Mouse (Mus musculus): ENCODE measurements at regions not wholly inside any gene's neighbourhood (a gene's known extent, or its start where the extent isn't known, plus 50 kb on each side); places are given as distances from the start of the nearest gene placed in this dataset.
A peak's percentile ranks its signal among the peaks of the same experiment; 100 is the strongest.
"Not testable (repeated sequence)": the region's sequence is repeated elsewhere in the genome, so short reads cannot be mapped to it uniquely, and the experiment has no call there.

DNA sequence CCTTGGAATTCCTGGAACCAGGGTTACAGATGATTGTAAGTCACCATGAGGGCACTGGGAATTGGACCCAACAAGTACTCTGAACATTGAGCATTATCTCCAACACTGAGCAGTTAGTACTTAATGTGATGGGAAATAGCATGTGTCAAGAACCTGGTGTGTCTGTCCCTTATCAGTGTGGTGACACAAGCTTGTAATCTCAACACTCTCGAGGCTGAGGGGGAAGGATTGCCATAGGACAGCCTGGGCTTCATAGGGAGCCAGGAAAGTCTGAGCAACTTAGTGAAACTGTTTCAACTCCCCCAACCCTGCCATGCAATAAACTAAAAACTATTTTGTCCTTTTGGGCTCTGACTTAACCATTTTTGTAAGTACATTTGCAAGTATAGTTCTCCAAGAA is 100.0 kb downstream of the Wdr20rt start:
- DNase-seq (ENCODE audit: low spot score) = no peak

DNA sequence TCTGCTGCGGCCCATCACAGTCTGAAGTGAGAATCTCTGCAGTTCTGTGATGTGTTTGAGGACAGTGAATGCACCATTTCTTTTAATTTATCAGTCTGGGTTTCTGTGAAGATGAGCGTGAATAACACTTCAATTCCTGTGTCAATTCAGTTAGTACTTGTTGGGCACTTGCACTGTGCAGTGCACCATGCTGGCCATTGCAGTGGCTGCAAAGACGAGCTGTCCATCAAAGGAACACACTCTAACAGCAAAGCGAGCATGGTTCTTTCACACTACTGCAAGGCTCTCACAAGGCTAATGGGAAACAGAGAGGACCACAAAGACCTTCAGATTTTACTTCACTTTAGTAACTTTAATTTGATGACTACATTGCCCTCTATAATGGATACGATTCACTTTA is 103.2 kb downstream of the Wdr20rt start:
- DNase-seq (ENCODE audit: low spot score) = no peak

DNA sequence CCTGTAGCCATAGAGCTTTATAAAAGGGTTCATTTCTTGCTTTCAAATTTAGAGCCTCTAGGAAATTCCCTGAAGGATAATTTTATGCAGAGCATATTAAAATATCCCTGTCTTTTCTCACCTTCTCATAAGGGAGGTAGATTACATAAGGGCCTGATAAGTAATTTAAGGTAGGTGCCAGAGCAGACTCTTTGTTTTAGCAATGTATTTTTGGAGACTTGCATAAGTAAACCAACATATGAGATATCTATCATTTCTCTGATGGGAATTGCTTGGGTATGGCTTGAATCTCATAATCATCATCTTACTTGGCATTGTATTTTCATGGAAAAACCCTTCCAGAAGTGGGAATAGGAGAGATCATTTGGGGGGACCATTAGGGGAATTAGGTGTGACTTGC is 104.4 kb downstream of the Wdr20rt start:
- DNase-seq (ENCODE audit: low spot score) = no peak

DNA sequence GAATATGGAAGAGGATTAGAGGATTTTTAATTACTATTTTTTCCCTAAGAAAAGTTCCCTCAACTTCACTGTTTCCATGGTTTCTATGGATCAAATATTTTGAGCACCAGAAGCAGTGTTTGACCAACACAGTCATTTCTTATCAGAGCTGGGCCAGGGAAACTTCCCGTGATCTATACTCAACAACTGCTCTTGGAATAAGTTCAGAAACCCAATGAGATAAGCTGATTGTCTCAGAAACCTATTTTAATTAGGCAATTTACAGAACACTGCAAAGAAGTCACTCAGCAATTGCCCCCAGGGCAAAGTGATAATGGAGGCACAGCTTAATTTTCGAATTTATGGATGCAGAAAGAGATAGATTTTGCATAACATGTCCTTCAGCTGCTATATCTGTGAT is 114.7 kb downstream of the Wdr20rt start:
- no peak for DNase-seq (ENCODE audit: low spot score)

DNA sequence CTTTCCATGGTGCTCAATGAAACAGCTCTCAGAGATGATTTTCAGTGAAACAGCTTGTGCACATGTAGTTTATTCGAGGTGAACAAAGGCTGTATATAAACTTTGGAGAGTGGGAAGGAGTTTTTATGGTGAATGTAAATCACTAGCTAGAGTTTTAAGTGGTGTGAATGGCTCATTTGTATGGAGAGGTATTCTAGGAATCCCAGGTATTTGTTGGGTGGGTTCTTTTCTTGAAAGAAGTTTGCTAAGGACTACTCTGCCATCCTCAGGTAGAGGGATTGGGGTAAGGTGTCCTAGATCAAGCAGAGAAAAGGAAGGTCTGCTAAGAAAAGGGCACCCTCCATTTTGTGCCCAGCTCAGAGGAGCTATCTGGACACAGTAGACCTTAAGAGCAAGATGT is 121.9 kb downstream of the Wdr20rt start:
- no peak for DNase-seq (ENCODE audit: low spot score)

DNA sequence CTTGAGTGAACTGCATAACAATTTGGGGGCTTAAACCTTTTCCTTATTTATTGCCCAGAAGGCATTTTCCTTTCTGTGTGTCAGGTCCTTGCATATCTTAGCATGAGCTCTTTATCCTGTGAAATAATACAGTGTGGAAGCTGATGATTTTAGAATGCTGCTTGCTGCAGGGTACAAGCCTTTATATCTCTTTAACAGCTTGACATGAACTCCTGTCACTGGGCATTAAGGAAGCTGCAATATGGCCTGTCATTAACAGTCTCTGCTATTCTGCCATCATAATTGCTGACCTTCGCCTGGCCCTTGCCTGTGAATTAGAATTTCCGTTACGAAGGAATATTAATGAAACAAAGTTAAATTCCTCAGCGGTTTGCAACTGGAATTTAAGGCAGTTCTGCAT is 124.2 kb downstream of the Wdr20rt start:
- DNase-seq (ENCODE audit: low spot score) = no peak

DNA sequence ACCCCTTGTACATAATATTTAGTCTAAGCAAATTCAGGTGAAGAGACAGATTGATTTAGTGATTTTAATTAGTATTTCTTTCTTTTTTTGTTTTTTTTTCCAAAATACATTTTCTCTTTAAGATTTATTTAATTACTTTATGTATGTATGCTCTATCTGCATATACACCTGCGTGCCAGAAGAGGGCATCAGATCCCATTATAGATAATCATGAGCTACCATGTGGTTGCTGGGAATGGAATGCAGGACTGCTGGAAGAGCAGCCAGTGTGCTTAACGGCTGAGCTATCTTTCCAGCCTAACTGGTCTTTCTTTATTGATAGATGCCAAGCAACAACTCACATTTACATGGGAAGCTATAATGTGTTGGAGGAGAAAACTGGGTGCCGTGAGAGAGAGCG is 138.9 kb downstream of the Wdr20rt start:
- peak; percentile 23 for DNase-seq (ENCODE audit: low spot score)

DNA sequence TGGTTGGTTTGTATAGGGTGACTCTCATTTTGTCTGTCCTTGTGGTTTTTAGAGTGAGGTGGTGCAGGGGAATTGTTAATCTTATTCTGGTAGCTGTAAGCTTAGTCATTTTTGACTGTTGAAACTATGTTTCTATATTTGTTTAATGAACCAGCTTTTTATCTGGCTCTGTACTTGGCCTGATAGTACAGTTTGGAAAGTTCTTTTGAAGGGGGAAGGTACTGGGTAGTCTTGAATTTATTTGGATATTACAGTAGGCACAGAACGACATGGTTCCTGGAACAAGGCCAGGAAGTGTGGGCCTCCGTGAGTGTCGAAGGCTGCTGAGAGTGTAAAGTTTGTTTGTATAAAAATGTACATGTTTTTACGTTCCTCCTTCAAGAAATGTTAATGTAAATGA is 142.0 kb downstream of the Wdr20rt start:
- no peak for DNase-seq (ENCODE audit: low spot score)

DNA sequence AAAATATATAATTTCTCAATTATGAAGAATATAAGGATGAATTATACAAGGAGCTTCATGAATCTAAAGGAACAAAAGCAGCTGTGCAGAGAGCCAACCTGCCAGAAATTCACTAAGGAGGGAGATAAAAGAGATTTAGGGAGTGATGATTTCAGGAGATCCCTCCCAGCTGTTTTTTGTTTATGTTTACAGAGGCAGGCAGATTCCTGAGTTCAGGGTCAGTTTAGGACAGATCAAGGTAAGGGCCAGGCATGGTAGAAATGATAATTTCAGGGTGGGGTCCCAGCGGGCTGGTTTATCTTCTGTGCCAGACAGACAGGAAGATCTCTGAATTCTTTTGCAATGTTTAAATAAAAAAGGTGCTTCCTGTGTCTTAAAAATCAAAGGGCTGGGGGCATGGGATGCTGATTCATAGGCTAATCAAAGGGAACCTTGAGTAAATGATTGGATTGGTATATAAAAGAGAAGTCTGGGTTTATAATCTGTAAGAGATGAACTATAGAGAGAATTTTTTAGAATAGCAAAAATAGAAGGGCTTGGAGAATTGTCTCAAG is 142.6 kb downstream of the Wdr20rt start:
- no peak for DNase-seq (ENCODE audit: low spot score)

DNA sequence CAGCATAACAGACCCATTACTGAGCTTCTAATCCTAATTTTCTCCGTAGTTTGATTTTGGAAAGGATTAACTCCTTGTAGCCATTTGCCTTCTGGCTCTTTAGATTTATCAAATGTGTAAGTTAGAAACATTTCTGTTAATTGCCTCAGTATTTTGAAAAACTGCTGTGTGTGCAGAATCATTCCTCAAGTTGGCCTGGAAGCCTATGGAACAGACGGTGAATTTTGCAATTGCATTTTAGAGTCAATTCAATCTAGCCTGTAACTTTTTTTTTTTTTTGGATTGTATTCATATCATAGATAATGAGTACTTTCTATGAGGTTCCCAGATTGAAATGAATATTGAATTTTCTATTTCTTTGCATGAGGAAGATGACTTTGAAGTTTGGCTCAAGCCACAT is 146.3 kb downstream of the Wdr20rt start:
- DNase-seq (ENCODE audit: low spot score) = no peak

DNA sequence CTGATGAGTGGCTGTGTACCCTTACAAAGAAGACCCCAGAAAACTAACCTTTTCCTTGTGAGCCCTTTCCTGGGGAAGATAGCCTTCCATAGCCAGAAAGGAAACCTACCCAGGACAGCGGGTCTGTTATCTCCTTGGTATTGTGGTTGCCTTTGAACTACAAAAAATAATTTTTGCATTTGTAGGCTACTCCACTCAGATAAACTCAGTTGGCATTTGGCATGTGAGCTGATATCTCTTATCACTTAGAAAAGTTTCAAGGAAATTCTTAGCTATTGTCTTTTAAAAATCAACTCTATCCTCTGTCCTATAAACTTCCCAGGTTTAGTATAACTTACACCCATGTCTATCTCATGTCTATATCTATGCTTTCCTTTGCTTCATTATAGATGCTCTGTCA is 154.0 kb downstream of the Wdr20rt start:
- DNase-seq (ENCODE audit: low spot score) = no peak

DNA sequence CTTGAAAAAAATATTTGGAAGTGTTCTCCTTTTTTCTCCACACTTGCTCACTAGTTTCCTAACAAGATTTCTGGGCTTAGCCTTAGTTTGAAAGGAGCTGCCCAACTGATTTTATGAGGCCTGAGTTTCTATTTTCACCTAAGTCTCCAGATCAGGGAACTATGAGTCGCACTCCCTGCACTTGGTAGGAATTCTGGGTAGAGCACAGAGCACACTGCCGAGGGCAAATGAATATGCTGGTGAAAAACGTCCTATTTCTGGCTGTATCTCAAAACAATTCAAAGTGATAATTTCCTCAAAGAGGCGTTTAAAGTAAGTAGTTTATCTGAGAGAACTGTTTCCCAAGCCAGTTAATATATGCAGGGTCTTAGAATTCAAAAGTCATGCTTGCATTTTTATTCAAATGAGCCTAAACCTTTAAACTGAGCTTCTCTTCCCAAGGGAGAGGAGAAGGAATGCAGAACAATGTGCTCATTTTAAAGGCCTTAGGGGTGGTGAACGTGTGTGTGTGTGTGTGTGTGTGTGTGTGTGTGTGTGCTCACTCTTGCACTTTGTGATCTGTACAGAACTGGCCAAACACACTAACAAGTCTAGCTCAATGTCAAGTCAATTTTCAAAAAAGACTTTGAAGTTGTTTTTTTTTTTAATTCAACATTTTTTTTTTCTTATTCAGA is 156.9 kb downstream of the Wdr20rt start:
- no peak for DNase-seq (ENCODE audit: low spot score)

DNA sequence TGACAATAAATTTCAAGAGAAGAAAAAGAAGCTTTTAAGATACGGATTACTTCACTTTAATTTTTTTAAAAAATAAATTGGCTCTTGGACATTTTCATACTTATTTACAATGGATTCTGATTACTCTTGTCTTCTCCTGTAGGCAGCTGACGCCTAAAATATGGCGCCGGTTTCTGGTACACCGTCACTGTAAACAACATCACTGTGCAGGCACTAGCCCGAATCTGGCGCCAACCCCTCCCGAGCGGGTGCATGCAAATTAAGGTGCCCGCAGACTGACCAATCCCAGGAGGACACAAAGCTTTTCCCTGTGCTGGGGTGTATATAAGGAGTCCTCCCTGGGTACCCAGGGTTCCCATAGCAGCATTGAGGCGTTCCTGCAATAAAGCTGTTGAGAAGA is 157.5 kb downstream of the Wdr20rt start:
- DNase-seq (ENCODE audit: low spot score) = not testable (repeated sequence)

DNA sequence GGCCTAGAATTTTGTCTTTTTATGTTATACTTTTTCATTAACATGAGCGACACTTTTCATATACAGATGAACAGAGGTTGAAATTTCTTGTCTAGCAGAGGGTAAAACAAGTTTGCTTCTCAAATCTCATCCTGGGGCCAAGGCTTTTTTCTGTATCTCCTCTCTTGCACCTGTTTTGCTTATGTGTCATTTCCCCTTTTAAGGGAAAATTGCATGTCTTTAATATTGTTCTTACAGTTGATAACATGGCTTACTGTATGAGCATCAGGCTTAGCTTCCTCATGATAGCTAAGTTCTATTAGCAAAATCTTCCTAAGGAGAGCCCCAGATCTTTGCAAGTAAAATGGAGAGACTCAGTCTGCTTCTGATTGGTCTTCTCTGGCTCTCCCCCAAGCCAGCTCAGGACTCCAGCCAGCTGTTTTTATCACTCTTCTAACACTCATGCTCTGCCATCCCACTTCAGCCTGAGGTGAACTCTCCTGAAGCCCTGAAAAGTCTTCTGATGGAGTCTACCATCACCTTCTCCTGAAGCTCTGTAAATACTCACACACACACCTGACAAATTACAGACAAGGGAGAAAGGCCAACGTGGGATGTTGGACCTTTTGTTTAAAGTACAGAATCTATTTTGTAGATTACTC is 160.8 kb downstream of the Wdr20rt start:
- DNase-seq (ENCODE audit: low spot score) = no peak

DNA sequence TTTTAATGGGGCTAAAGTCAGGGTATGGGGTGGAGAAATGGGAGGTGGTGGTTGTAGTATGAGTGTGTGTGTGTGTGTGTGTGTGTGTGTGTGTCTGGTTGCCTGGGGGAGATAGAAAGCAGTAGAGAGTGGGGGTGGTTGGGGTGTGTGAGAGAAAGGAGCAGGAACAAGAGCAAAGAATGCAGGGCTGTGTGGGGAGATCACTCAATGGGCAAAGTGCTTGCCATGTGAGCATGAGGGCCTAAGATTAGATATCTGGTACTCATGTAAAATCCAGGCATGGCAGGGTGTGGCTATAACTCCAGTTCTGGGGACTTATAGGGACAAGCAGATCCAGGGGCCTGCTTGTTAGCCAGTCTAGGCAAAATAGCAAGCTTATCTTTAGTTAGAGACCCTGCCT is 161.7 kb downstream of the Wdr20rt start:
- DNase-seq (ENCODE audit: low spot score) = no peak

DNA sequence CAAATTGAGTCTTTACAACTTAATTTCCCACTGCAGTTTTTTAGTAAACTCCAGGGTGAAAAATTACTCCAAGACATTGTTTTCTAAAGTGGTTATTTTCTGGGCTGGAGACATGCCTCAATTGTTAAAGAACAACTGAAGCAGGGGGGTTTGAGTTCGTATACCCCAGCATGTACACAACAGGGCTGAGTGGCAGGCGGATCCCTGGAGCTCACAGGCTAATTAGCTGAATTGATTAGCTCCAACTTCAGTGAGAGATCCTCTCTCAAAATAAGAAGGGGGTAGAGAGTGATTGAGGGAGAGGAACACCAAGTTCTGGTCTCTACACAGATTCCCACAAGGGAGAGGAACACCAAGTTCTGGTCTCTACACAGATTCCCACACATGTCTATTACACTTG is 164.2 kb downstream of the Wdr20rt start:
- no peak for DNase-seq (ENCODE audit: low spot score)

DNA sequence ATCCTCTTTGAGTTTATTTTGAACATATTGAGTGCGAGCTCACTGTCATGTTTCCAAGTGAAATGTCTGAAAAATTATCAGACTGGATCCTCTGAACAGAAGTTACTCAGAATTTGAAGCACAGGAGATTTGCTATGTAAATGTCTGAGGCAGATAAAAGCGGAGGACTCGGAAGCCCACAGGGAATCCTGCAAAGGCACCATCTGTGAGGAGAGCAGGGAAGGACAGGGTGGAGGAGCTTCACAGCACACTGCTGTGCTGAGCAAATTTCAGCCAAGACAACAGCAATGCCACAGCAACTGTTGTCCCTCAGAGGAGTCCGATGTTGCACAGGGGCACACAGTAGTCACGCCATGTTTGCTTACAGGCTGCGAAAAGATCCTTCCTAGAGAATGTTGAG is 165.0 kb downstream of the Wdr20rt start:
- no peak for DNase-seq (ENCODE audit: low spot score)

DNA sequence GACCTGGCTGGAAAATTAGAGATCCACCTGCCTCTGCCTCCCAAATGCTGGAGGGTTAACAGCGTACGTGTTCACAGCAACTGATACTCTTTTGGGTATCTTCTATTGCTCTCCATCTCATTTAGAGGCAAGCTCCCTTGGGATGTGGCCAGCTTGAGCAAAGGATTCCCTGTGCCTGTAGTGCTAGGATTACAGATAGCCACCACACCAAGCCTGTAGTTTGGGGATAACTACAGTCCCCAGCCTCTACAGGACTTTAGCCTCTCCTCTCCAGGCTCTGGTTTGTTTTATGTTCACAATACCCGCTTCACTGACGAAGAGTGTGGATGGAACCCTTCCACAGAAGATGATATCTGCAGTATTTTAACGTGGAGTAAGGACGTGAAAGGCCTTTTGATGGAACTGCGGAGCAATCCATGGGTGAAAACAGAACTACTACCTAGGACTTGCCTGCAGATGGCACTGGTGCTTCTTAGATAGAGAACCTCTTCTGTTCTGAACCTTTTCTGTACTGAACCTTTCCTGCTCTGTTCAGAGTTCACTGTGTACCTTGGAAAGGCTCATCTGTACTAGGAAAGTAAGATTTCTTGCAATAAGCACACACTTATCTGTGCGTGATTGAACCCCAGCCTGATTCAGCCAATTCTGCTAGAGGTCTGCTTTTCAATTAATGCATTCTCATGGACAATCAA is 176.6 kb downstream of the Wdr20rt start:
- peak; percentile 76 for DNase-seq (ENCODE audit: low spot score)

DNA sequence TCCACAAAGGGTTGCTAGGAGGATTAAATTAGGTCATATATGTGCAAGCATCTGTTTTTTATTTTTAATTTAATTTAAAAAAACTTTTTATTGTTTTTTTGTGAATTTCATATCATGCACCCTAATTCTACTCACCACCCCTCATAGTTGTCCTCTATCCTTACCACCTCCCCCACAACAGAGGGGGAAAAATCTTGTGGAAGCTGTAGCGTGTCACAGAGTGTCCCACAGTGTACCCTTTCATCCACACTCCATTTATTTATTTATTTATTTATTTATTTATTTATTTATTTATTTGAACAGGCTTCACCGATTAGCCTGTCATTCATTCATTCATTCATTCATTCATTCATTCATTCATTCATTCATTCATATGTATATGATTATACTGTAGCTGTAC is 177.8 kb downstream of the Wdr20rt start:
- DNase-seq (ENCODE audit: low spot score) = no peak

DNA sequence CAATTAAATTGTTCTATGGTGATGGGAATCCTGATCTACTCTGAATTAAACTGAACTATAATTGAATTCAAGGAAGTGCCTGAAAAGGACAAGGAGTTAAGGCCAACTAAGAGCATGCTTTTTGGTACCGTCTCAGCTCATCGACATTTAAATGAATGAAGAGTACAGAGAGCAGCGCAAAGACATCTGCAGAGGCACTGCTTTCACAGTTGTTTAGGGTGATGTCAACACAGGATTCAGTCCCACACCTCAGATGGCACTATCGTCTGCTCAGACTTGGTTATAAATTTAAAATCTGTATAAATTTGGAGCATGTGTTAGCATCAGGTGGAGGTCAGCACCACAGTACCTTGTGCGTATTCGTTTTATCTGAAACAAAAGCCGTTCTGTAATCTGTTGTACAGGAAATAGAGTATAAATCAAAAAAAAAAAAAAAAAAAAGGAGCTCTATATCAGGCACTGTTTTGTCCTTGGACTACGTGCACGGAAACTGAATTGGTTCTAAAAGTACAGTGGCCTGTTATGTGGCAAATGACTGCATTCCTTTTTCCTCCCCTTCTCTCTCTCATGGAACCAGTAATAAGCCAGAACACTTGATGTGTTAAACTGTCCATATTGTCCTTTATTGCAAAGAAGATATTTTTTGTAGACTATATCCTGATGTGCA is 187.8 kb downstream of the Wdr20rt start:
- DNase-seq (ENCODE audit: low spot score) = no peak

DNA sequence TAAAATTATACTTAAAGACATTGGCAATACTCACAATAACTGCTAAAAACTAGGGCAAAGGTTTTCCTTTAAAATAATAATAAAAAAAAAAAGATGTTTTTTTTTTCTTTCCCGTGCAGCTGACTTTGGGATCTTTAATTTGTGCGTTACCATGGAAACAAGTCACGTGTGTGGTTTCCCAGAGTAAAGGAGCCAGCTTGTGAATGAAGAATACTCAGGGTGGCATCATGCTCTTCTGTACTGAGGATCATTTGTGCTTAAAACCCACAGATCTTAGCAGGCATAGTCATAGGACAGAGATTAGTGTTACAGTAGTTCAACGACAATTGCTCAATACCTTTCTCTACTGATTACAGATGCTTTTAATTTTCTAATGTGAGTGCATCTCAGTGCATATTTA is 189.1 kb downstream of the Wdr20rt start:
- DNase-seq (ENCODE audit: low spot score) = peak; percentile 49

DNA sequence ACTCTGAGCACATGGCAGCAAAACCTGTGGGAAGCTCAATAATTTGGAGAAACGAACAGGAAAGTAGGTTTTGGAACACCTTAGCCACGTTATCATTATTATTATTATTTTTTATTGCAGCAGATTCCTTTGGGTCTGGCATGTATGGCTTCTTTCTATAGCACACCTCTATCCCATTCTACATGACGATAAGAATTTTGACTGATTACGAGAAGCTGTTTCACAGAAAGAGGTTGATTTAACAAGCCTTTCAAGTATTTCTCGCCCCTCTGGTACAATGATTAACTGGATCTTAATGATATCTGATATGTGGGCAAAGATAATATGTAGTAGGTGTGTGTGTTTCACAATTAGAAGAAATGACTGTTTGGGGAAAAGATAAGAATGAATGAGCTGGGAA is 191.6 kb downstream of the Wdr20rt start:
- DNase-seq (ENCODE audit: low spot score) = no peak

DNA sequence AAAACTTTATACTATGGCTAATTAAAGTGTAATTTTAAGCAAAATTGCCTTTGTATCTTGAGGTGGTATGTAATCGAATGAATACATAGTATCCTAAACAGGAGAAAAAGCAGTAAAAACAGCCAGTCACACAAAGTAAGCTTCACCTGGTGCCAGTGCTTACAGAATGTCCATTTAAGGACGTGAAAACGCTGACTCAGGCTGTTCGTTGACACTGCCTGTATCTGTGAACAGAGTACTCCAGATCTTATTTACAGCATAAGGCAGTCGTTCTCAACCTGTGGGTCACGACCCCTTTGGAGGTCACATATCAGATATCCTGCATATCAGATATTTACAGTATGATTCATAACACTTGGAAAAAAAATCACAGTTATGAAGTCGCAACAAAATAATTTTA is 194.8 kb downstream of the Wdr20rt start:
- no peak for DNase-seq (ENCODE audit: low spot score)

Data from embryo, embryonic 10 days (tissue).